Comparison of ENCODE assay signal across 28 mouse cellular contexts in the genomic region with DNA sequence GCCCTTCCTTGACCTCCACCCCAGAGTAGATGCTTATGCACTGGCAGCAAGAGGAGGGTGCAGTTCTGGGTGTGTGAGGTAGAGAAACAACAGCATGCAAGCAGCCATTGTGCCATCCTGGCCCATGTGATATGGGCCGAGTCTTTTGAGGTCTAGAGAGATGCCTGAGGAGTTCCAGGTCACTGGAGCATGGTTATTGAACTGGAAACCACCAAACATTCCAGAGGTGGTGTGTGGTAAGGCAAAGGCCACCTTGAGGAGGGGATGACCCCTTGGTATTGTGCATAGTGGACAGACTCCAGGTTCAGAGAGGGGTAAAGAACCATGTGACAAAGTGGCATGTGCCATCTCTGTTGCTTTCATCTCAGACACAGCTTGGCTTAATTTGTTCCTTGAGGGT.
DNase-seq lines count a peak whose midpoint lies in the region; ATAC-seq lines count a peak whose summit lies in the region.
"Had no signal": no experiment of that assay in that cellular context is flagged by ENCODE, and none has a peak within 500 bp of the region (broad histone marks: within the 10 kb centered on the region; RNA-seq: fewer than 3 reads in every experiment).

No protein-coding gene starts in this region.

- H3K4me3 ChIP-seq in midbrain, embryonic 13.5 days (replicated peaks) = no peak overlapping the region
- no peak overlapping the region for H3K4me3 ChIP-seq in midbrain, embryonic 16.5 days (ENCODE audit: low read depth, low read length)
- H3K4me3 ChIP-seq in heart, embryonic 10.5 days = no peak overlapping the region
- no peak overlapping the region for H3K4me3 ChIP-seq in forebrain, embryonic 11.5 days (ENCODE audit: low read depth, low read length)
- H3K4me3 ChIP-seq: forebrain, embryonic 15.5 days; heart, embryonic 13.5 days; hindbrain, embryonic 15.5 days; intestine, embryonic 15.5 days; limb, embryonic 13.5 days; lung, embryonic 15.5 days; neural tube, embryonic 13.5 days; stomach, embryonic 15.5 days had no signal

- no peaks in the 10 kb centered on the region for H3K4me1 ChIP-seq in midbrain, embryonic 13.5 days (replicated peaks)
- H3K4me1 ChIP-seq in midbrain, embryonic 16.5 days (ENCODE audit: control insufficient read depth, insufficient read depth, low read length) = no peaks in the 10 kb centered on the region
- no peaks in the 10 kb centered on the region for H3K4me1 ChIP-seq in heart, embryonic 10.5 days
- peaks cover 2% of the 10 kb centered on the region; the same call in 1 of the 2 replicates for H3K4me1 ChIP-seq in forebrain, embryonic 11.5 days (replicated peaks; ENCODE audit: control insufficient read depth, insufficient read depth, low read length)
- H3K4me1 ChIP-seq: forebrain, embryonic 15.5 days; heart, embryonic 13.5 days; hindbrain, embryonic 15.5 days; limb, embryonic 13.5 days; lung, embryonic 15.5 days; neural tube, embryonic 13.5 days; stomach, embryonic 15.5 days had no signal

- H3K9me3 ChIP-seq in midbrain, embryonic 13.5 days = no peaks in the 10 kb centered on the region
- no peaks in the 10 kb centered on the region for H3K9me3 ChIP-seq in midbrain, embryonic 16.5 days (replicated peaks; ENCODE audit: control insufficient read depth, low read length, poor library complexity, severe bottlenecking)
- H3K9me3 ChIP-seq in heart, embryonic 10.5 days = no peaks in the 10 kb centered on the region
- H3K9me3 ChIP-seq in forebrain, embryonic 11.5 days (ENCODE audit: control insufficient read depth, low read length) = no peaks in the 10 kb centered on the region
- H3K9me3 ChIP-seq: forebrain, embryonic 15.5 days; heart, embryonic 13.5 days; hindbrain, embryonic 15.5 days; intestine, embryonic 15.5 days; limb, embryonic 13.5 days; lung, embryonic 15.5 days; neural tube, embryonic 13.5 days; stomach, embryonic 15.5 days had no signal

- DNase-seq in kidney, adult 9 months = peak; percentile 80
- peak; percentile 37 for DNase-seq in kidney, postnatal 14 days
- no peak for DNase-seq in heart, embryonic 10.5 days (ENCODE audit: low spot score)
- DNase-seq in forebrain, embryonic 11.5 days (ENCODE audit: low spot score) = no peak
- DNase-seq in lung, postnatal 14 days = no peak
- DNase-seq: adrenal gland, adult 8-10 months; B cell, adult 2 months; cerebellum, adult 8-10 months; cerebellum, postnatal 25 days; gastrocnemius, postnatal 25 days; heart, adult 18-20 months; heart, postnatal 10 days; lung, postnatal 36 days; retina, postnatal 1 day; right cerebral cortex, postnatal 14 days; thymus, postnatal 14 days had no signal

- peak; percentile 29; the same call in 1 of the 2 replicates for ATAC-seq in midbrain, embryonic 13.5 days
- no peak for ATAC-seq in midbrain, embryonic 16.5 days
- no peak for ATAC-seq in forebrain, embryonic 11.5 days (replicated peaks; ENCODE audit: low FRiP score)
- ATAC-seq: forebrain, embryonic 15.5 days; intestine, embryonic 15.5 days had no signal

- H3K27me3 ChIP-seq in midbrain, embryonic 13.5 days = no peaks in the 10 kb centered on the region
- no peaks in the 10 kb centered on the region for H3K27me3 ChIP-seq in midbrain, embryonic 16.5 days (ENCODE audit: control insufficient read depth, insufficient read depth, low read depth, low read length)
- H3K27me3 ChIP-seq in heart, embryonic 10.5 days (ENCODE audit: insufficient read depth, poor library complexity, severe bottlenecking) = no peaks in the 10 kb centered on the region
- no peaks in the 10 kb centered on the region for H3K27me3 ChIP-seq in forebrain, embryonic 11.5 days (ENCODE audit: control insufficient read depth, insufficient read depth, low read length)
- H3K27me3 ChIP-seq: forebrain, embryonic 15.5 days; heart, embryonic 13.5 days; hindbrain, embryonic 15.5 days; intestine, embryonic 15.5 days; limb, embryonic 13.5 days; lung, embryonic 15.5 days; neural tube, embryonic 13.5 days; stomach, embryonic 15.5 days had no signal

- WGBS in midbrain, embryonic 13.5 days = 81% methylated on average over 1 of the region's 1 CpGs
- WGBS in midbrain, embryonic 16.5 days = 79% methylated on average over 1 of the region's 1 CpGs
- 83% methylated on average over 1 of the region's 1 CpGs for WGBS in heart, embryonic 10.5 days
- 91% methylated on average over 1 of the region's 1 CpGs for WGBS in forebrain, embryonic 11.5 days

- H3K9ac ChIP-seq in midbrain, embryonic 13.5 days (replicated peaks) = no peak overlapping the region
- no peak overlapping the region for H3K9ac ChIP-seq in midbrain, embryonic 16.5 days (ENCODE audit: low read depth, low read length)
- H3K9ac ChIP-seq in forebrain, embryonic 11.5 days (ENCODE audit: low read length) = no peak overlapping the region
- H3K9ac ChIP-seq: forebrain, embryonic 15.5 days; heart, embryonic 13.5 days; hindbrain, embryonic 15.5 days; intestine, embryonic 15.5 days; limb, embryonic 13.5 days; lung, embryonic 15.5 days; neural tube, embryonic 13.5 days; stomach, embryonic 15.5 days had no signal

- no peak overlapping the region for H3K27ac ChIP-seq in midbrain, embryonic 13.5 days
- no peak overlapping the region for H3K27ac ChIP-seq in midbrain, embryonic 16.5 days (ENCODE audit: low read length)
- no peak overlapping the region for H3K27ac ChIP-seq in heart, embryonic 10.5 days
- H3K27ac ChIP-seq in forebrain, embryonic 11.5 days (ENCODE audit: low read depth, low read length) = no peak overlapping the region
- H3K27ac ChIP-seq: forebrain, embryonic 15.5 days; heart, embryonic 13.5 days; hindbrain, embryonic 15.5 days; intestine, embryonic 15.5 days; limb, embryonic 13.5 days; lung, embryonic 15.5 days; neural tube, embryonic 13.5 days; stomach, embryonic 15.5 days had no signal

- H3K4me2 ChIP-seq in midbrain, embryonic 13.5 days (replicated peaks) = no peak overlapping the region
- H3K4me2 ChIP-seq in midbrain, embryonic 16.5 days (ENCODE audit: low read length) = no peak overlapping the region
- H3K4me2 ChIP-seq in forebrain, embryonic 11.5 days (ENCODE audit: low read depth, low read length, severe bottlenecking) = no peak overlapping the region
- H3K4me2 ChIP-seq: forebrain, embryonic 15.5 days; heart, embryonic 13.5 days; hindbrain, embryonic 15.5 days; intestine, embryonic 15.5 days; limb, embryonic 13.5 days; liver, embryonic 11.5 days; lung, embryonic 15.5 days; midbrain, embryonic 11.5 days; neural tube, embryonic 13.5 days; stomach, embryonic 15.5 days had no signal

- H3K36me3 ChIP-seq in midbrain, embryonic 13.5 days = no peaks in the 10 kb centered on the region
- H3K36me3 ChIP-seq in midbrain, embryonic 16.5 days (ENCODE audit: control insufficient read depth, insufficient read depth, low read length) = no peaks in the 10 kb centered on the region
- no peaks in the 10 kb centered on the region for H3K36me3 ChIP-seq in heart, embryonic 10.5 days
- H3K36me3 ChIP-seq in forebrain, embryonic 11.5 days (ENCODE audit: control insufficient read depth, insufficient read depth, low read length) = no peaks in the 10 kb centered on the region
- H3K36me3 ChIP-seq: forebrain, embryonic 15.5 days; heart, embryonic 13.5 days; hindbrain, embryonic 15.5 days; intestine, embryonic 15.5 days; limb, embryonic 13.5 days; lung, embryonic 15.5 days; neural tube, embryonic 13.5 days; stomach, embryonic 15.5 days had no signal

Comparison
In these comparisons a context has a peak if more than half of its experiments do, and no peak if none do; other contexts are left out.
1. DNase-seq: peak in kidney, adult 9 months (single experiment) and kidney, postnatal 14 days (single experiment); none in heart, embryonic 10.5 days (single experiment), forebrain, embryonic 11.5 days (single experiment) and lung, postnatal 14 days (single experiment).